Mouse (Mus musculus) cerebellum, adult 9-11 months (tissue): ENCODE measurements around the gene Olfr481.

Experiments
- DNase-seq: peaks from one replicate; pipeline ENCODE4 v3.0.0; 2022

Gene Olfr481

GRCm38 (mm10) chr7:108079555-108079954 lies at the start of gene Olfr481:
TSS of gene Olfr481 (plus strand) at chr7:108079855.
- no peak for DNase-seq

GRCm38 (mm10) chr7:108033889-108034288 lies 45.8 kb upstream of the Olfr481 start, which contains the start of gene Olfr478:
TSS of gene Olfr478 (minus strand) at chr7:108033989.
- no peak for DNase-seq

DNA sequence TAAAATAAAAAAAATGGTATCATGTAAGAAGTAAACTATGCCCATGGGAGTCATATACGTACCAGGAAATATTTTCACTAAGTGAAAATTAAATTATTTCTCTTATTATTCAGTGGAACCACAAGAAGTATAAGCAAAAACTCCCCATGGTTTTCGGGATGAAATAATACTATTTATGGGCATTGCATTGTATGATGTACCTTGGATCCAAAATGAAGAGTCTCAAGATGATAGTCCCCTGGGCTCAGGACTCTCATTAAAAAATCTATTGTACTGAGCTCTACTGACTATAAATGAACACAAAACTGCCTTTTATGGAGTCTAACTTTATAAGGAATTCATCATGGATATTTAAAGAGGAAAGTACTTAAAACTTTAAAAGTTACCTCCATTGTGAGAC lies 29.3 kb upstream of the Olfr481 start, which contains the start of gene Olfr479:
Gene Olfr479 (plus strand): TSS at position 301 of the 400 bp plus-strand sequence.
- DNase-seq: no peak

GRCm38 (mm10) chr7:108067246-108067645 lies 12.4 kb upstream of the Olfr481 start, which contains the start of gene Olfr480:
TSS of gene Olfr480 (minus strand) at chr7:108067346.
- no peak for DNase-seq

- no peak for DNase-seq
Observed at GRCm38 (mm10) chr7:108097486-108097885, 17.8 kb downstream of the Olfr481 start, which contains the start of gene Olfr482. TSS of gene Olfr482 (minus strand) at chr7:108097586.

DNA sequence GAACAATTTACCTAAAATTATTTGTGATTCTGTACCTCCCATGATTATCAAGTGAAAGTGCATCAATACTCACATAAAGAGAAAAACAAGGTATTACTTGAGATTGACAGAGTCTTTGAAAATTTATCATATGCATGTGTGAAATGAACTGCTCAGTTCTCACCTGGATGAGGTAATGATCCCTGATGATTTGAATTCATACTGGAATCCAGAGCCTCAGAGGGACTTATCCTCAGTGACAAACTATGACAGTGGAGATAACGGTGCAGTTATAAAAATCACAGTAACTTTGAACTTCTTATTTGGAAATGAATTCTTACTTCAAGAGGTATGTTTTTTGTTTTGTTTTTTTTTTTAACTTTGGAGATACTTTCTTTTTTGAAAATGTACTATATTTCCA lies 20.9 kb downstream of the Olfr481 start, which contains the start of gene Olfr483:
Gene Olfr483 (plus strand): TSS at position 301 of the 400 bp plus-strand sequence.
- no peak for DNase-seq

DNA sequence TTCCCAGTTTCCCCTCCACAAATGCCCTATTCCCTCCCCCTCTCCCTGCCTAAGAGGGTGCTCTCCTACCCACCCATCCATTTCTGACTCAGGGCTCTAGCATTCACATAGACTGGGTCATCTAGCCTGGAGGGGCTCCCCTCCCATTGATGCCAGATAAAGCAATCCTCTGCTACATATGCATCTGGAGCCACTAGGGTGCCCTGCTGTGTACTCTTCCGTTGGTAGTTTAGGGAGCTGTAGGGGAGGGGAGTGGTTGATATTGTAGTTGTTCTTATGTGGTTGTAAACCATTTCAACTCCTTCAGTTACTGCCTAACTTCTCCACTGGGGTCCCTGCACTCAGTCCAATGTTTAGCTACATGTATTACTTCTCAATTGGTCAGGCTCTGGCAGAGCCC lies 41.0 kb downstream of the Olfr481 start:
- DNase-seq: no peak

DNA sequence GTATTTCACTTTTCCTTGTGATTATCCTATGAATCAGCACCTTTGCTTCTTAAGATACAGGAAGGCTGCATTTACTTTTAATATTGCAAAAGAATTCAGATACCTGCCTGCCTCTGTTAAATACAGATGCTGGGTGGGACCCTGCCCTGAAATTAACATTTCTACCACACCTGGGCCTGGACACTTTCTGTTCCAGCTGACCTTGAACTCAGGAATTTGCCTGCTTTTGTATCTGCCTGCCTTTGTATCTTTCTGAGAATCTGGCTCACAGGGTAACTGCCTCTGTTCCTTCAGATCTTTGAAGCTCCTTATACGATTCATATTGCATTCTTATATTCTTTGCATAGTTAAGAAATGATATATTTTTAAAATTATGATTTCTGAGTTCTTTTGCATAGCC lies 41.8 kb downstream of the Olfr481 start:
- no peak for DNase-seq

- DNase-seq: no peak
Observed at GRCm38 (mm10) chr7:108127349-108127748, 47.7 kb downstream of the Olfr481 start, which contains the start of gene Olfr484. TSS of gene Olfr484 (minus strand) at chr7:108127449.
